13 mouse cellular contexts compared by ENCODE assay signal in the genomic region with DNA sequence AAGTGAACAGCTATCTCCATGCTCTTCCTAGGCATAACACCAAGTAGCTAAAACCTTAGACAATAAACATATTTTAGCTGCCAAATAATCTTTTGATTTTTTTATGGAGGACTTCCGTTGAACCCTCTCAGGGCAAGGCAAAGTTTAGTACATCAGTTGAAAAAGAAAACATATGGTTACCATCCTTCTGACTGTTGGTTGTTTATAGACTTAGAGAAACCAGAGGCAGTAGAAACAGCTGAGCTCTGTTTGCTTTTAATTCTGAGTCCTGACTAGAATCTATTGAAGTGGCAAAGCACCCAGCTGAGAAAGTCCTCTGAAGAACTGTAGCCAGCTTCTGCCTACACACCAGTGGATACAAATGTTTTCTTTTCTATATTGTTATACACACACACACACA.
DNase-seq lines count a peak whose midpoint lies in the region; ATAC-seq and TF ChIP-seq lines count a peak whose summit lies in the region.
"Had no signal": no experiment of that assay in that cellular context is flagged by ENCODE, and none has a peak within 500 bp of the region (broad histone marks: within the 10 kb centered on the region; RNA-seq: fewer than 3 reads in every experiment).

No protein-coding gene starts in this region.

- WGBS in forebrain, embryonic 12.5 days, result 24% methylated on average over 1 of the region's 1 CpGs
- 39% methylated on average over 1 of the region's 1 CpGs for WGBS in forebrain, embryonic 16.5 days
- WGBS in lung, embryonic 15.5 days, result 34% methylated on average over 1 of the region's 1 CpGs
- 33% methylated on average over 1 of the region's 1 CpGs for whole genome bisulfite sequencing in olfactory bulb, adult 2 months

- no peaks in the 10 kb centered on the region for H3K36me3 ChIP-seq in forebrain, embryonic 12.5 days (replicated peaks)
- no peaks in the 10 kb centered on the region for H3K36me3 ChIP-seq in forebrain, embryonic 16.5 days (ENCODE audit: control insufficient read depth, insufficient read depth)
- H3K36me3 ChIP-seq in lung, embryonic 15.5 days, result no peaks in the 10 kb centered on the region
- H3K36me3 ChIP-seq: neural tube, embryonic 13.5 days had no signal

- TF ChIP-seq POLR2A in olfactory bulb, adult 2 months (IDR thresholded peaks at IDR 0.05; ENCODE audit: insufficient read depth, low read depth, low read length), result no peak

- no peak for ATAC-seq in forebrain, embryonic 12.5 days (ENCODE audit: low FRiP score)
- no peak for ATAC-seq in forebrain, embryonic 16.5 days
- ATAC-seq in lung, embryonic 15.5 days (ENCODE audit: borderline replicate concordance, extremely low read depth, low FRiP score, low TSS enrichment), result peak; percentile 74; the same call in 1 of the 2 replicates
- ATAC-seq: liver, postnatal 0 days had no signal

- no peak overlapping the region for H3K9ac ChIP-seq in forebrain, embryonic 12.5 days
- no peak overlapping the region for H3K9ac ChIP-seq in forebrain, embryonic 16.5 days (replicated peaks; ENCODE audit: low read depth, low read length)
- H3K9ac ChIP-seq in lung, embryonic 15.5 days, result no peak overlapping the region
- H3K9ac ChIP-seq: liver, postnatal 0 days; neural tube, embryonic 13.5 days had no signal

- no peak overlapping the region for H3K4me2 ChIP-seq in forebrain, embryonic 12.5 days
- no peak overlapping the region for H3K4me2 ChIP-seq in forebrain, embryonic 16.5 days (ENCODE audit: low read length)
- no peak overlapping the region for H3K4me2 ChIP-seq in lung, embryonic 15.5 days
- H3K4me2 ChIP-seq: neural tube, embryonic 13.5 days had no signal

- TF ChIP-seq CTCF in olfactory bulb, adult 2 months (IDR thresholded peaks at IDR 0.05; ENCODE audit: insufficient read depth, low read depth, low read length), result no peak

- no peaks in the 10 kb centered on the region for H3K9me3 ChIP-seq in forebrain, embryonic 12.5 days
- H3K9me3 ChIP-seq in forebrain, embryonic 16.5 days (ENCODE audit: control insufficient read depth, low read length), result no peaks in the 10 kb centered on the region
- no peaks in the 10 kb centered on the region for H3K9me3 ChIP-seq in lung, embryonic 15.5 days
- H3K9me3 ChIP-seq: neural tube, embryonic 13.5 days had no signal

- H3K27me3 ChIP-seq in forebrain, embryonic 12.5 days, result no peaks in the 10 kb centered on the region
- H3K27me3 ChIP-seq in forebrain, embryonic 16.5 days (replicated peaks; ENCODE audit: control insufficient read depth, insufficient read depth, low read length), result no peaks in the 10 kb centered on the region
- H3K27me3 ChIP-seq in lung, embryonic 15.5 days, result no peaks in the 10 kb centered on the region
- H3K27me3 ChIP-seq: neural tube, embryonic 13.5 days had no signal

- H3K4me1 ChIP-seq in forebrain, embryonic 12.5 days, result peaks cover 15% of the 10 kb centered on the region
- H3K4me1 ChIP-seq in forebrain, embryonic 16.5 days (replicated peaks; ENCODE audit: control insufficient read depth, insufficient read depth, low read length), result no peaks in the 10 kb centered on the region
- 0 out of 2 replicates have a peak, but pooled peaks cover 7% of the 10 kb centered on the region for H3K4me1 ChIP-seq in lung, embryonic 15.5 days
- H3K4me1 ChIP-seq in olfactory bulb, adult 2 months (ENCODE audit: control insufficient read depth, insufficient read depth, low read length), result no peaks in the 10 kb centered on the region

- H3K4me3 ChIP-seq in forebrain, embryonic 12.5 days (replicated peaks), result no peak overlapping the region
- no peak overlapping the region for H3K4me3 ChIP-seq in forebrain, embryonic 16.5 days (replicated peaks; ENCODE audit: low read length)
- H3K4me3 ChIP-seq in lung, embryonic 15.5 days, result no peak overlapping the region
- H3K4me3 ChIP-seq in olfactory bulb, adult 2 months (ENCODE audit: insufficient read depth, low read depth, low read length), result no peak overlapping the region
- H3K4me3 ChIP-seq: neural tube, embryonic 13.5 days had no signal

- DNase-seq in lung, postnatal 14 days, result no peak
- DNase-seq in embryo, embryonic 9.5 days (ENCODE audit: extremely low spot score), result peak; percentile 14
- no peak for DNase-seq in cerebellum, postnatal 14 days
- DNase-seq in layer of hippocampus, postnatal 14 days (ENCODE audit: low spot score in 2 of 2), result no peak
- DNase-seq: adrenal gland, postnatal 10 days; gastrocnemius, postnatal 25 days; liver, postnatal 0 days; right cerebral cortex, adult 18-20 months had no signal

- H3K27ac ChIP-seq in forebrain, embryonic 12.5 days, result 0 out of 2 replicates have a peak overlapping the region, but pooled peaks have one; percentile 9
- H3K27ac ChIP-seq in forebrain, embryonic 16.5 days (ENCODE audit: low read length), result no peak overlapping the region
- H3K27ac ChIP-seq in lung, embryonic 15.5 days, result no peak overlapping the region
- H3K27ac ChIP-seq in olfactory bulb, adult 2 months (ENCODE audit: insufficient read depth, low read depth, low read length), result peak overlapping the region; percentile 51; the same call in 1 of the 2 replicates
- H3K27ac ChIP-seq: neural tube, embryonic 13.5 days had no signal

Comparison
In these comparisons a context has a peak if more than half of its experiments do, and no peak if none do; other contexts are left out.
1. H3K27ac ChIP-seq: peak in forebrain, embryonic 12.5 days (single experiment) and olfactory bulb, adult 2 months (single experiment); none in forebrain, embryonic 16.5 days (single experiment) and lung, embryonic 15.5 days (single experiment).